Mouse (Mus musculus) heart, embryonic 11.5 days (tissue): Measurements from ENCODE around the gene Klk7. TPM values are rescaled to one million over a fixed set of nuclear protein-coding genes. Genes with fewer than 3 reads are reported as not detected.

Experiments used
- ATAC-seq: fragments of 200-750 bp; cut with Nextera tagmentation; replicated peaks from 2 replicates; pipeline ENCODE4 v1.8.0; 2017; ENCODE audit warnings: moderate library complexity; ENCODE audit not compliant: insufficient number of reproducible peaks, low FRiP score, low TSS enrichment
- H3K27ac ChIP-seq: fragments of 300-500 bp; sonication (generic); 2 replicates; pipeline ENCODE4 v1.5.1; 2014; ENCODE audit warnings: mild to moderate bottlenecking, low read depth, low read length
- H3K27me3 ChIP-seq: fragments of 300-500 bp; sonication (generic); 2 replicates; pipeline ENCODE4 v1.6.1; 2014; ENCODE audit warnings: mild to moderate bottlenecking, low read length, mixed read lengths; ENCODE audit not compliant: control insufficient read depth, insufficient read depth
- H3K36me3 ChIP-seq: fragments of 300-500 bp; sonication (generic); 2 replicates; pipeline ENCODE4 v1.6.1; 2014; ENCODE audit warnings: mild to moderate bottlenecking, low read length, moderate library complexity, mixed read lengths; ENCODE audit not compliant: control insufficient read depth, insufficient read depth
- H3K4me1 ChIP-seq: fragments of 300-500 bp; sonication (generic); 2 replicates; pipeline ENCODE4 v1.6.1; 2014; ENCODE audit warnings: low read length; ENCODE audit not compliant: control insufficient read depth, insufficient read depth
- H3K4me2 ChIP-seq: fragments of 300-500 bp; sonication (generic); 2 replicates; pipeline ENCODE4 v1.6.1; 2014; ENCODE audit warnings: mild to moderate bottlenecking, moderate library complexity
- H3K4me3 ChIP-seq: fragments of 300-500 bp; sonication (generic); 2 replicates; pipeline ENCODE4 v1.5.1; 2014; ENCODE audit warnings: low read depth, low read length
- H3K9ac ChIP-seq: fragments of 300-500 bp; sonication (generic); 2 replicates; pipeline ENCODE4 v1.6.1; 2014; ENCODE audit warnings: mild to moderate bottlenecking, low read depth, low read length, moderate library complexity
- H3K9me3 ChIP-seq: fragments of 300-500 bp; sonication (generic); replicated peaks from 2 replicates; pipeline ENCODE4 v1.6.1; 2016; ENCODE audit warnings: low read length; ENCODE audit not compliant: control insufficient read depth
- WGBS: fragments of 180-500 bp; shearing (Covaris S2); extraction: QIAGEN DNeasy Blood & Tissue Kit; methylation state at CpG from one replicate; pipeline ENCODE4 v1.1.7; 2014; ENCODE audit not compliant: insufficient replicate concordance; 5-methylcytosine and 5-hydroxymethylcytosine counted together
- polyA plus RNA-seq: library from polyadenylated mRNA; unstranded; fragments of >200 nt; fragmentation: Nextera tagmentation; extraction: Ambion mirVana; gene quantifications from 2 replicates; pipeline ENCODE4 v1.2.1, GENCODE M21; 2014

Gene Klk7
- polyA plus RNA-seq, 1 experiment from 2014 or later, result 0.09 TPM

- Histone ChIP-seq H3K4me2 (no peak overlapping the region), H3K36me3 (no peaks in the 10 kb centered on the region), H3K9me3 (no peaks in the 10 kb centered on the region), H3K4me3 (no peak overlapping the region), H3K9ac (no peak overlapping the region), H3K4me1 (no peaks in the 10 kb centered on the region), H3K27ac (no peak overlapping the region), H3K27me3 (peaks cover 16% of the 10 kb centered on the region)
- 94% methylated on average over 1 of the region's 1 CpGs for WGBS
- no peak for ATAC-seq
Observed at GRCm38 (mm10) chr7:43785286-43785685, 25.8 kb upstream of the Klk7 start.

GRCm38 (mm10) chr7:43788096-43788495, 23.0 kb upstream of the Klk7 start:
- no peak overlapping the region for H3K4me3 ChIP-seq
- ATAC-seq, result no peak
- H3K4me2 ChIP-seq, result no peak overlapping the region
- H3K9me3 ChIP-seq, result no peaks in the 10 kb centered on the region
- no peak overlapping the region for H3K9ac ChIP-seq
- no peak overlapping the region for H3K27ac ChIP-seq
- 55% methylated on average over 3 of the region's 3 CpGs for WGBS
- H3K4me1 ChIP-seq, result no peaks in the 10 kb centered on the region
- peaks cover 13% of the 10 kb centered on the region for H3K27me3 ChIP-seq
- no peaks in the 10 kb centered on the region for H3K36me3 ChIP-seq

DNA sequence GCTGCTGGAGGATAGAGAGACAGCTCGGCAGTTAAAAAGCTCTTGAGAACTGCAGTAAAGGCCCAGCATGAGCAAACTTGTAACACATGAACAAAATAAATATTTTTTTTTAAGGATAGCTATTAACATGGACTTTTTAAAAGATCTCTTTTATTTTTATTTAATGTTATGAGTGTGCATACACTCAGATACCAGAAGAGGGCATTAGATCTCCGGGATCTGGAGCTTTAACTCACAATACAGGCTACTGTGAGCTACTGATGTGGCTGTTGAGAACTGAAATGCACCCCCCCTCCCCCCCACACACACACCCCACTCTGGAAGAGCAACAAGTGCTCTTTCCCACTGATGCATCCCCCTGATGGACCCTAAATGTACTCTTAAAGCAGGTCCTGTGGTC, 21.8 kb upstream of the Klk7 start:
- no peak overlapping the region for H3K27ac ChIP-seq
- no peaks in the 10 kb centered on the region for H3K9me3 ChIP-seq
- H3K4me1 ChIP-seq, result no peaks in the 10 kb centered on the region
- H3K4me2 ChIP-seq, result no peak overlapping the region
- ATAC-seq, result no peak
- H3K9ac ChIP-seq, result no peak overlapping the region
- peaks cover 8% of the 10 kb centered on the region; the same call in 1 of the 2 replicates for H3K27me3 ChIP-seq
- no peak overlapping the region for H3K4me3 ChIP-seq
- 69% methylated on average over 2 of the region's 2 CpGs for WGBS
- H3K36me3 ChIP-seq, result no peaks in the 10 kb centered on the region

GRCm38 (mm10) chr7:43791591-43791990, 19.5 kb upstream of the Klk7 start, which contains the start of gene Klk9:
Gene Klk9 (plus strand): TSS chr7:43791891.
- H3K27me3 ChIP-seq, result peaks cover 16% of the 10 kb centered on the region; the same call in 1 of the 2 replicates
- 72% methylated on average over 7 of the region's 7 CpGs for WGBS
- no peak within 1 kb of the TSS for H3K4me2 ChIP-seq
- H3K4me3 ChIP-seq, result no peak within 1 kb of the TSS
- ATAC-seq, result no peak
- no peak within 1 kb of the TSS for H3K9ac ChIP-seq
- no peaks in the 10 kb centered on the region for H3K9me3 ChIP-seq
- no peaks in the 10 kb centered on the region for H3K36me3 ChIP-seq
- no peak within 1 kb of the TSS for H3K27ac ChIP-seq
- 0 out of 2 replicates have a peak, but pooled peaks cover 2% of the 10 kb centered on the region for H3K4me1 ChIP-seq

DNA sequence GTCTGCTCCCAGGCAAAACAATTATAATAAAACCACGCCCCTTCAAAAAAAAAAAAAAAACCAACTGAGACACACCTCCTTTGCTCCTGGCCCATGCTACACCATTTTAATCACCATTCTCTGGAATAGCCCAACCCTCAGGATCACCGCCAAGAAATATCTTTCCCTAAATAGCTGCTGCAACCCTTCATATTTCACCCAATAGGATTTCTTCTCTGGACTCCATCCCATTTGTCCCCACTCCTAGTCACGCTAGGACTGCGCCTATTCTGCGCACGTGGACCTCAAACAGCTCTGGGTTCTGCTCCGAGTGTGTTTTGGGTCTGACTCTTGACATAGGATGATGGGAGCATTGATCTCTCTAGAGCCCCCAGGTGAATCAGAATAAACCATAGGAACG, 14.7 kb upstream of the Klk7 start:
- Histone ChIP-seq H3K4me2 (peak overlapping the region; percentile 81), H3K4me1 (0 out of 2 replicates have a peak, but pooled peaks cover 3% of the 10 kb centered on the region), H3K27me3 (peaks cover 18% of the 10 kb centered on the region; the same call in 1 of the 2 replicates), H3K36me3 (no peaks in the 10 kb centered on the region), H3K27ac (no peak overlapping the region), H3K4me3 (peak overlapping the region; percentile 52), H3K9ac (no peak overlapping the region), H3K9me3 (no peaks in the 10 kb centered on the region)
- no peak for ATAC-seq
- WGBS, result 11% methylated on average over 8 of the region's 8 CpGs

GRCm38 (mm10) chr7:43797333-43797769, 13.7 kb upstream of the Klk7 start, which contains the start of gene Klk8:
Gene Klk8 (plus strand): TSS chr7:43797577.
- ATAC-seq, result 0 out of 2 replicates have a peak, but pooled peaks have one; percentile 32
- H3K36me3 ChIP-seq, result no peaks in the 10 kb centered on the region
- H3K27ac ChIP-seq, result no peak within 1 kb of the TSS
- H3K4me2 ChIP-seq, result peak within 1 kb of the TSS; percentile 81
- WGBS, result under 1% methylated on average over 28 of the region's 28 CpGs
- H3K27me3 ChIP-seq, result peaks cover 18% of the 10 kb centered on the region; the same call in 1 of the 2 replicates
- 0 out of 2 replicates have a peak, but pooled peaks cover 3% of the 10 kb centered on the region for H3K4me1 ChIP-seq
- no peaks in the 10 kb centered on the region for H3K9me3 ChIP-seq
- H3K4me3 ChIP-seq, result peak within 1 kb of the TSS; percentile 52
- H3K9ac ChIP-seq, result 0 out of 2 replicates have a peak within 1 kb of the TSS, but pooled peaks have one; percentile 40

GRCm38 (mm10) chr7:43797844-43798462, 13.1 kb upstream of the Klk7 start:
- peak overlapping the region; percentile 81 for H3K4me2 ChIP-seq
- H3K36me3 ChIP-seq, result no peaks in the 10 kb centered on the region
- H3K9ac ChIP-seq, result no peak overlapping the region
- WGBS, result 37% methylated on average over 13 of the region's 13 CpGs
- peaks cover 18% of the 10 kb centered on the region; the same call in 1 of the 2 replicates for H3K27me3 ChIP-seq
- H3K9me3 ChIP-seq, result no peaks in the 10 kb centered on the region
- 0 out of 2 replicates have a peak, but pooled peaks have one; percentile 31 for ATAC-seq
- 0 out of 2 replicates have a peak, but pooled peaks cover 3% of the 10 kb centered on the region for H3K4me1 ChIP-seq
- H3K4me3 ChIP-seq, result peak overlapping the region; percentile 52
- no peak overlapping the region for H3K27ac ChIP-seq

DNA sequence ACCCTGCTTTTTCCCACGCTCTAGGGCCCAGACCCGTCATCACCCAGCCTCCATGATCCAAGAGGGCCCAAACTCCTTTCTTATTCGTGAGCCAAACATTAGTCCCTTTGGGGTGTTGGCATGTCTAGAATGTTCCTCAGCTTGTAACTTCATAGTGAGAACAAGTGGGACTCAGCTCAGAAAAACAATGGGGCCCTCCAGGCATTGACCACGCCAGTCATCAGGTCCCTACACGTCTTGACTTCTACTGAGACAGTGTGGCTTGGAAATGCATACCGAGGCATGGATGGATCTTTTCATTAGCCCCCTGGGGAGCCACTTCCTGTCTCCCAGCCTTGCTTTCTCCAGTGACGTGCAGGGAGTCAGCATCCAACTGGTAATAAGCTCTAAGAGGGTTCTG, 11.2 kb upstream of the Klk7 start:
- Histone ChIP-seq H3K4me1 (0 out of 2 replicates have a peak, but pooled peaks cover 3% of the 10 kb centered on the region), H3K27me3 (peaks cover 11% of the 10 kb centered on the region; the same call in 1 of the 2 replicates), H3K9me3 (no peaks in the 10 kb centered on the region), H3K9ac (no peak overlapping the region), H3K36me3 (no peaks in the 10 kb centered on the region), H3K4me2 (no peak overlapping the region), H3K27ac (no peak overlapping the region), H3K4me3 (no peak overlapping the region)
- no peak for ATAC-seq
- 71% methylated on average over 7 of the region's 7 CpGs for WGBS
